Mouse (Mus musculus) central nervous system, embryonic 18 days (tissue): ENCODE data around the gene Gzme. TPM values are rescaled to one million over a fixed set of nuclear protein-coding genes. Genes with fewer than 3 reads are reported as not detected.

Source experiments
- polyA plus RNA-seq: library from polyadenylated mRNA; depleted of rRNA; stranded (reverse); fragments of >200 nt; gene quantifications from 2 replicates; pipeline ENCODE4 v1.2.3, GENCODE M21; 2012; rRNA removed

The Gzme gene
- not detected in 2 replicates for polyA plus RNA-seq

DNA sequence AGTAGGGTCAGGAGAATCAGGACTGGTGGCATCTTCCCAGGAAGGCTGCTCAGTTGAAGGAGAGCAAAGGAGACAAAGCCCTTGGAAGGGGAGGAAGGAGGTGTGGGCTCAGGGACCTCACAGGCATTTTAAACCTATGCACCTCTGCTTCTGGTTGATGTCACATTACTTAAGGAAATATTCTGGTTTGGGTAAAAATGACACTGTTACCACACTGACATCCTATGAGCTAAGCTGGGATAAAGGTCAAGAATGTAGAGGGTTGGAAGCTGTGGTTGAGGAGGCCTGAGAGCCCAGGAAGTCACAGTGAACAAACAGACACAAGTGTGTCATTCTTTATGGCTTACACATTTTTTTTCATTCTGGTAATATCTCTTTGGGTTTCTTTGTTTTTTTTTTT, at the start of gene Gzme:
TSS of gene Gzme (minus strand) at position 101 of the 400 bp plus-strand sequence.

DNA sequence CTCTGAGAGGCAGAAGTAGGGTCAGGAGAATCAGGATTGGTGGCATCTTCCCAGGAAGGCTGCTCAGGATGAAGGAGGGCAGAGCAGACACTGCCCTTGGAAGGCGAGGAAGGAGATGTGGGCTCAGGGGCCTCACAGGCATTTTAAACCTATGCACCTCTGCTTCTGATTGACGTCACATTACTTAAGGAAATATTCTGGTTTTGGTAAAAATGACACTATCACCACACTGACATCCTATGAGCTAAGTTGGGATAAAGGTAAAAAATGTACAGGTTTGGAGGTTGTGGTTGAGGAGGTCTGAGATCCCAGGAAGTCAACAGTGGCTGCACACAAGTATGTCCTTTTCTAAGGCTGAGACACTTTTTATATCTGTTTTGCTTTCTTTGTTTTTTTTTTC, 39.1 kb upstream of the Gzme start, which contains the start of gene Gzmg:
TSS of gene Gzmg (minus strand) at position 101 of the 400 bp plus-strand sequence.

DNA sequence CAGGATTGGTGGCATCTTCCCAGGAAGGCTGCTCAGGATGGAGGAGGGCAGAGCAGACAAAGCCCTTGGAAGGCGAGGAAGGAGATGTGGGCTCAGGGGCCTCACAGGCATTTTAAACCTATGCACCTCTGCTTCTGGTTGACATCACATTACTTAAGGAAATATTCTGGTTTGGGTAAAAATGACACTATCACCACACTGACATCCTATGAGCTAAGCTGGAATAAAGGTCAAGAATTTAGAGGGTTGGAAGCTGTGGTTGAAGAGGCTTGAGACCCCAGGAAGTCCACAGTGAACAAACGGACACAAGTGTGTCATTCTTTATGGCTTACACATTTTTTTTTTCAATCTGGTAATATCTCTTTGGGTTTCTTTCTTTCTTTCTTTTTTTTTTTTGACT, 12.1 kb upstream of the Gzme start, which contains the start of gene Gzmd:
TSS of gene Gzmd (minus strand) at position 101 of the 400 bp plus-strand sequence.

DNA sequence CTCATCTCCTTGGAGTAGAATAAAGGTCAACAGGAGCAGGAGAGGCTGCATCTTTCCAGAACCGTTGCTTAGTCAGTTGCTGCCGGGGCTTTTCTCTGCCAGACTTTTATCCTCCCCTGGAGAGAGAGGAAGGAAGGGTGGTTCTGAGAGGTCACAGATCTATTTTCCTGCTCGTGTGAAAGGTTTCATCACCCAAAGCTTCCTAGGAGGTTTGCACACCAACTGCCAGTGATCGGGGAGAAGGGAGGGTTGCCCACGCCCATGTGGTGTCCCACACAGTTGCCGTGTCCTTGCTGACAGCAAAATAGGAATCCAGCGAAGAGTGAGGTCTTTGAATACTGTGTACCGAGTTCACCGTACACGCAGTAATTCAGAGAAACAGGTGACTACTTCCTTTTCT, 18.0 kb downstream of the Gzme start, which contains the start of gene Ctsg:
TSS of gene Ctsg (minus strand) at position 189 of the 400 bp plus-strand sequence.

DNA sequence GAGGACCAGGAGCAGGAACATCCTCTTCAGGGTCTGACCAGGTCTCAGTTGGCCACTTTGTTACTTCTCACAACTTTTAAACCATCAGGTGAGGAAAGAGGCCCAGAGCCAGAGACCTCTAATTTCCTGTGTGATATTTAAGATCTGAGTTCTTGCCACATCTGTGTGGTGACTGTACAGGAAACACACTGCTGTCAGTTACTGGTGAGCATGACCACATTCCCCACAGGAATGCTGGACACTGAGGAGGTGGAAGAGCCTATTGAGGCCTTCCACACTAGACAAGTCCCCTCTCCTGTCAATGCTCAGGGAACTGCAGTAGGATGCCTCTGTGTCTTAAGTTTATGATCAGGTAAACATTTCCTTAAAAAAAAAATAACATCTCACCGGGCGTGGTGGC, 35.3 kb downstream of the Gzme start, which contains the start of gene Mcpt8:
TSS of gene Mcpt8 (minus strand) at position 107 of the 400 bp plus-strand sequence.

Other genes with a start within 250 kb of the Gzme start
- gene Cbln3, start 236.2 kb downstream of the Gzme start, polyA plus RNA-seq, result 0.59 and 0.63 TPM in 2 replicates
- gene Khnyn, start 235.7 kb downstream of the Gzme start, polyA plus RNA-seq, result 12.2 and 12.4 TPM in 2 replicates
- 137 and 138 TPM in 2 replicates for gene Sdr39u1, start 220.3 kb downstream of the Gzme start, polyA plus RNA-seq
- 1.0 and 3.2 TPM in 2 replicates for gene Cma1, start 175.9 kb downstream of the Gzme start, polyA plus RNA-seq
- not detected in 2 replicates for gene Cma2, start 169.6 kb downstream of the Gzme start, polyA plus RNA-seq
- gene Mcpt1, start 102.7 kb downstream of the Gzme start, polyA plus RNA-seq, result not detected in 2 replicates
- not detected in 2 replicates for gene Mcpt9, start 90.1 kb downstream of the Gzme start, polyA plus RNA-seq
- not detected in 2 replicates for gene Mcpt2, start 78.6 kb downstream of the Gzme start, polyA plus RNA-seq
- 0.23 and 0.70 TPM in 2 replicates for gene Mcpt4, start 58.3 kb downstream of the Gzme start, polyA plus RNA-seq
- not detected in 2 replicates for gene Mcpt8, start 35.4 kb downstream of the Gzme start, polyA plus RNA-seq
- 0.13 and 0.25 TPM in 2 replicates for gene Ctsg, start 18.1 kb downstream of the Gzme start, polyA plus RNA-seq
- not detected in 2 replicates for gene Gzmd, start 12.0 kb upstream of the Gzme start, polyA plus RNA-seq
- not detected in 2 replicates for gene Gzmg, start 39.0 kb upstream of the Gzme start, polyA plus RNA-seq
- gene Gzmn, start 54.0 kb upstream of the Gzme start, polyA plus RNA-seq, result not detected in 2 replicates
- gene Gzmf, start 90.8 kb upstream of the Gzme start, polyA plus RNA-seq, result not detected in 2 replicates
- gene Gzmc, start 114.0 kb upstream of the Gzme start, polyA plus RNA-seq, result not detected in 2 replicates
- gene Gzmb, start 141.6 kb upstream of the Gzme start, polyA plus RNA-seq, result 0.05 TPM in 1 of 2 replicates, not detected in the other
- gene Atp12a, start 244.4 kb upstream of the Gzme start, polyA plus RNA-seq, result 0.23 and 0.25 TPM in 2 replicates